Comparison of ENCODE assay signal across 22 mouse cellular contexts in genomic region chr6:87389455-87389989, GRCm38 (mm10). TPM values are rescaled to one million over a fixed set of nuclear protein-coding genes. Genes with fewer than 3 reads are reported as not detected.
DNase-seq lines count a peak whose midpoint lies in the region; ATAC-seq and TF ChIP-seq lines count a peak whose summit lies in the region.
"Had no signal": no experiment of that assay in that cellular context is flagged by ENCODE, and none has a peak within 500 bp of the region (broad histone marks: within the 10 kb centered on the region; RNA-seq: fewer than 3 reads in every experiment).

No protein-coding gene starts in this region.

- 30% methylated on average over 5 of the region's 5 CpGs for WGBS in liver, postnatal 0 days (ENCODE audit: insufficient replicate concordance)
- WGBS in stomach, embryonic 14.5 days = 32% methylated on average over 5 of the region's 5 CpGs
- 20% methylated on average over 5 of the region's 5 CpGs for WGBS in stomach, postnatal 0 days
- WGBS in liver, embryonic 16.5 days (ENCODE audit: insufficient replicate concordance) = 20% methylated on average over 5 of the region's 5 CpGs

- peak; percentile 15 for DNase-seq in liver
- DNase-seq in liver, postnatal 0 days = no peak
- DNase-seq in stomach, postnatal 0 days (ENCODE audit: low spot score) = no peak
- no peak for DNase-seq in layer of hippocampus, adult 9-11 months
- DNase-seq: B cell, adult 2 months; cerebellum, adult 8-10 months; forebrain, postnatal 0 days; midbrain, embryonic 14.5 days; spleen, adult 18-20 months; thymus, adult 18-20 months had no signal

- H3K4me3 ChIP-seq in liver, postnatal 0 days (ENCODE audit: low read depth, low read length) = no peak overlapping the region
- H3K4me3 ChIP-seq in stomach, embryonic 14.5 days (ENCODE audit: low read depth, low read length) = no peak overlapping the region
- H3K4me3 ChIP-seq in stomach, postnatal 0 days (ENCODE audit: low read depth, low read length) = no peak overlapping the region
- H3K4me3 ChIP-seq in liver, embryonic 16.5 days (ENCODE audit: low read depth, low read length) = no peak overlapping the region
- H3K4me3 ChIP-seq: embryonic facial prominence, embryonic 15.5 days; forebrain, embryonic 10.5 days; hindbrain, embryonic 12.5 days; kidney, embryonic 15.5 days; limb, embryonic 13.5 days; myocyte had no signal

- H3K36me3 ChIP-seq in liver, postnatal 0 days (replicated peaks; ENCODE audit: insufficient read depth, low read length) = no peaks in the 10 kb centered on the region
- no peaks in the 10 kb centered on the region for H3K36me3 ChIP-seq in stomach, embryonic 14.5 days (ENCODE audit: control insufficient read depth, insufficient read depth, low read length)
- no peaks in the 10 kb centered on the region for H3K36me3 ChIP-seq in stomach, postnatal 0 days (ENCODE audit: control insufficient read depth, insufficient read depth, low read length)
- no peaks in the 10 kb centered on the region for H3K36me3 ChIP-seq in liver, embryonic 16.5 days (ENCODE audit: control insufficient read depth, insufficient read depth)
- H3K36me3 ChIP-seq: embryonic facial prominence, embryonic 15.5 days; forebrain, embryonic 10.5 days; hindbrain, embryonic 12.5 days; kidney, embryonic 15.5 days; limb, embryonic 13.5 days had no signal

- H3K4me2 ChIP-seq in liver, postnatal 0 days (ENCODE audit: low read depth, low read length) = no peak overlapping the region
- H3K4me2 ChIP-seq in stomach, embryonic 14.5 days (replicated peaks; ENCODE audit: low read depth, low read length) = no peak overlapping the region
- no peak overlapping the region for H3K4me2 ChIP-seq in stomach, postnatal 0 days (replicated peaks; ENCODE audit: low read depth)
- H3K4me2 ChIP-seq in liver, embryonic 16.5 days (ENCODE audit: low read depth, low read length) = no peak overlapping the region
- H3K4me2 ChIP-seq: embryonic facial prominence, embryonic 15.5 days; hindbrain, embryonic 12.5 days; kidney, embryonic 15.5 days; limb, embryonic 13.5 days had no signal

- no peaks in the 10 kb centered on the region for H3K9me3 ChIP-seq in liver, postnatal 0 days (ENCODE audit: low read length)
- no peaks in the 10 kb centered on the region for H3K9me3 ChIP-seq in stomach, embryonic 14.5 days (ENCODE audit: control insufficient read depth, low read depth, low read length)
- H3K9me3 ChIP-seq in stomach, postnatal 0 days (ENCODE audit: control insufficient read depth, low read length) = no peaks in the 10 kb centered on the region
- H3K9me3 ChIP-seq in liver, embryonic 16.5 days (replicated peaks; ENCODE audit: control insufficient read depth, low read length) = no peaks in the 10 kb centered on the region
- H3K9me3 ChIP-seq: embryonic facial prominence, embryonic 15.5 days; forebrain, embryonic 10.5 days; hindbrain, embryonic 12.5 days; kidney, embryonic 15.5 days; limb, embryonic 13.5 days had no signal

- no peak overlapping the region for H3K9ac ChIP-seq in liver, postnatal 0 days (replicated peaks)
- H3K9ac ChIP-seq in stomach, embryonic 14.5 days (replicated peaks; ENCODE audit: low read depth, low read length) = no peak overlapping the region
- H3K9ac ChIP-seq in stomach, postnatal 0 days (ENCODE audit: low read length) = no peak overlapping the region
- H3K9ac ChIP-seq in liver, embryonic 16.5 days (ENCODE audit: low read depth, low read length) = no peak overlapping the region
- H3K9ac ChIP-seq: embryonic facial prominence, embryonic 15.5 days; forebrain, postnatal 0 days; hindbrain, embryonic 12.5 days; kidney, embryonic 15.5 days; limb, embryonic 13.5 days had no signal

- no peak; the same call in 1 of the 2 replicates for TF ChIP-seq EP300 in liver, postnatal 0 days (IDR thresholded peaks at IDR 0.05; ENCODE audit: low read depth)
- TF ChIP-seq EP300 in stomach, postnatal 0 days (optimal IDR thresholded peaks at IDR 0.05) = no peak

- peaks cover 20% of the 10 kb centered on the region for H3K4me1 ChIP-seq in liver, postnatal 0 days (ENCODE audit: insufficient read depth)
- H3K4me1 ChIP-seq in stomach, embryonic 14.5 days (ENCODE audit: control insufficient read depth, insufficient read depth, low read length) = no peaks in the 10 kb centered on the region
- H3K4me1 ChIP-seq in stomach, postnatal 0 days (replicated peaks; ENCODE audit: control insufficient read depth, insufficient read depth) = no peaks in the 10 kb centered on the region
- H3K4me1 ChIP-seq in liver, embryonic 16.5 days (ENCODE audit: control insufficient read depth, low read depth, low read length) = peaks cover 18% of the 10 kb centered on the region

- no peak overlapping the region for H3K27ac ChIP-seq in liver, postnatal 0 days (ENCODE audit: low read depth)
- H3K27ac ChIP-seq in stomach, embryonic 14.5 days (ENCODE audit: low read length) = peak overlapping the region; percentile 27; the same call in 1 of the 2 replicates
- no peak overlapping the region for H3K27ac ChIP-seq in stomach, postnatal 0 days (replicated peaks)
- no peak overlapping the region for H3K27ac ChIP-seq in liver, embryonic 16.5 days (ENCODE audit: low read length)
- H3K27ac ChIP-seq: embryonic facial prominence, embryonic 15.5 days; forebrain, embryonic 10.5 days; hindbrain, embryonic 12.5 days; kidney, embryonic 15.5 days; limb, embryonic 13.5 days had no signal

- no peak for ATAC-seq in liver, postnatal 0 days
- ATAC-seq in stomach, embryonic 14.5 days (ENCODE audit: insufficient number of reproducible peaks, insufficient read depth, low FRiP score, low read depth) = no peak
- no peak for ATAC-seq in stomach, postnatal 0 days (ENCODE audit: low FRiP score, low TSS enrichment)
- ATAC-seq in liver, embryonic 16.5 days (ENCODE audit: low read depth) = 0 out of 2 replicates have a peak, but pooled peaks have one; percentile 35
- no peak for ATAC-seq in inflammation-experienced regulatory T-cells, adult 6 months
- ATAC-seq: forebrain, postnatal 0 days had no signal

- TF ChIP-seq CTCF in liver, postnatal 0 days (IDR thresholded peaks at IDR 0.05; ENCODE audit: low read depth) = no peak
- TF ChIP-seq CTCF in stomach, postnatal 0 days (IDR thresholded peaks at IDR 0.05; ENCODE audit: low read depth) = no peak

- no peaks in the 10 kb centered on the region for H3K27me3 ChIP-seq in liver, postnatal 0 days (ENCODE audit: insufficient read depth, low read length)
- no peaks in the 10 kb centered on the region for H3K27me3 ChIP-seq in stomach, embryonic 14.5 days (ENCODE audit: control insufficient read depth, insufficient read depth, low read length)
- no peaks in the 10 kb centered on the region for H3K27me3 ChIP-seq in stomach, postnatal 0 days (ENCODE audit: control insufficient read depth, insufficient read depth, low read length)
- H3K27me3 ChIP-seq in liver, embryonic 16.5 days (ENCODE audit: control insufficient read depth, insufficient read depth, low read depth, low read length) = no peaks in the 10 kb centered on the region
- H3K27me3 ChIP-seq: hindbrain, embryonic 12.5 days had no signal

RNA-seq across cellular contexts. Expression of gene Gkn3, which starts 0.8 kb away (rescaled TPM):
- not detected in 2 replicates for polyA plus RNA-seq in liver, postnatal 0 days (2015; fragmentation: Nextera tagmentation; extraction: Ambion mirVana)
- polyA plus RNA-seq in stomach, embryonic 14.5 days (2014; fragmentation: Nextera tagmentation; extraction: Ambion mirVana) = 3.0 and 3.8 TPM in 2 replicates
- 73.4 and 107 TPM in 2 replicates for polyA plus RNA-seq in stomach, postnatal 0 days (2015; fragmentation: Nextera tagmentation; extraction: Ambion mirVana)
- polyA plus RNA-seq in liver, embryonic 16.5 days (2015; fragmentation: Nextera tagmentation; extraction: Ambion mirVana) = not detected in 2 replicates
- not detected for polyA plus RNA-seq in inflammation-experienced regulatory T-cells, adult 6 months (2017; shearing (Covaris generic))
- polyA plus RNA-seq: forebrain, embryonic 10.5 days; midbrain, embryonic 14.5 days; myocyte had no signal

RNA-seq across cellular contexts. Expression of gene Gkn2, which starts 16.4 kb away (rescaled TPM):
- polyA plus RNA-seq in liver, postnatal 0 days (2015; fragmentation: Nextera tagmentation; extraction: Ambion mirVana) = not detected in 2 replicates
- polyA plus RNA-seq in stomach, embryonic 14.5 days (2014; fragmentation: Nextera tagmentation; extraction: Ambion mirVana) = 1.6 and 1.7 TPM in 2 replicates
- polyA plus RNA-seq in stomach, postnatal 0 days (2015; fragmentation: Nextera tagmentation; extraction: Ambion mirVana) = 6,164 and 6,292 TPM in 2 replicates
- polyA plus RNA-seq in liver, embryonic 16.5 days (2015; fragmentation: Nextera tagmentation; extraction: Ambion mirVana) = not detected in 2 replicates
- polyA plus RNA-seq in inflammation-experienced regulatory T-cells, adult 6 months (2017; shearing (Covaris generic)) = not detected
- polyA plus RNA-seq: embryonic facial prominence, embryonic 15.5 days; forebrain, embryonic 10.5 days; forebrain, postnatal 0 days; heart, postnatal 0 days; hindbrain, embryonic 12.5 days; intestine, embryonic 16.5 days; kidney, embryonic 15.5 days; limb, embryonic 13.5 days; midbrain, embryonic 14.5 days; myocyte; neural tube, embryonic 14.5 days had no signal

RNA-seq across cellular contexts. Expression of gene Gkn1, which starts 38.8 kb away (rescaled TPM):
- not detected in 2 replicates for polyA plus RNA-seq in liver, postnatal 0 days (2015; fragmentation: Nextera tagmentation; extraction: Ambion mirVana)
- 0.59 and 0.95 TPM in 2 replicates for polyA plus RNA-seq in stomach, embryonic 14.5 days (2014; fragmentation: Nextera tagmentation; extraction: Ambion mirVana)
- polyA plus RNA-seq in stomach, postnatal 0 days (2015; fragmentation: Nextera tagmentation; extraction: Ambion mirVana) = 3,206 and 3,289 TPM in 2 replicates
- polyA plus RNA-seq in liver, embryonic 16.5 days (2015; fragmentation: Nextera tagmentation; extraction: Ambion mirVana) = not detected in 2 replicates
- not detected for polyA plus RNA-seq in inflammation-experienced regulatory T-cells, adult 6 months (2017; shearing (Covaris generic))
- polyA plus RNA-seq: forebrain, embryonic 10.5 days; forebrain, postnatal 0 days; heart, postnatal 0 days; hindbrain, embryonic 12.5 days; intestine, embryonic 16.5 days; kidney, embryonic 15.5 days; limb, embryonic 13.5 days; midbrain, embryonic 14.5 days; myocyte; neural tube, embryonic 14.5 days had no signal

RNA-seq across cellular contexts. Expression of gene Bmp10, which starts 39.3 kb away (rescaled TPM):
- polyA plus RNA-seq in liver, postnatal 0 days (2015; fragmentation: Nextera tagmentation; extraction: Ambion mirVana) = 0.34 and 0.36 TPM in 2 replicates
- not detected in 2 replicates for polyA plus RNA-seq in stomach, embryonic 14.5 days (2014; fragmentation: Nextera tagmentation; extraction: Ambion mirVana)
- polyA plus RNA-seq in stomach, postnatal 0 days (2015; fragmentation: Nextera tagmentation; extraction: Ambion mirVana) = not detected in 2 replicates
- 0.15 TPM in 2 replicates for polyA plus RNA-seq in liver, embryonic 16.5 days (2015; fragmentation: Nextera tagmentation; extraction: Ambion mirVana)
- not detected for polyA plus RNA-seq in inflammation-experienced regulatory T-cells, adult 6 months (2017; shearing (Covaris generic))
- polyA plus RNA-seq: embryonic facial prominence, embryonic 15.5 days; forebrain, embryonic 10.5 days; forebrain, postnatal 0 days; hindbrain, embryonic 12.5 days; intestine, embryonic 16.5 days; kidney, embryonic 15.5 days; limb, embryonic 13.5 days; midbrain, embryonic 14.5 days; myocyte; neural tube, embryonic 14.5 days had no signal

RNA-seq across cellular contexts. Expression of gene Antxr1, which starts 53.9 kb away (rescaled TPM):
- polyA plus RNA-seq in liver, postnatal 0 days (2015; fragmentation: Nextera tagmentation; extraction: Ambion mirVana) = 0.38 and 0.47 TPM in 2 replicates
- polyA plus RNA-seq in stomach, embryonic 14.5 days (2014; fragmentation: Nextera tagmentation; extraction: Ambion mirVana) = 13.5 and 14.4 TPM in 2 replicates
- polyA plus RNA-seq in stomach, postnatal 0 days (2015; fragmentation: Nextera tagmentation; extraction: Ambion mirVana) = 5.9 and 6.9 TPM in 2 replicates
- 0.36 and 0.54 TPM in 2 replicates for polyA plus RNA-seq in liver, embryonic 16.5 days (2015; fragmentation: Nextera tagmentation; extraction: Ambion mirVana)
- under 1 TPM in 1 of 3 experiments, not detected in 2; 0.34 TPM for polyA plus RNA-seq in inflammation-experienced regulatory T-cells, adult 6 months (2017; shearing (Covaris generic))

Comparison
In these comparisons a context has a peak if more than half of its experiments do, and no peak if none do; other contexts are left out.
1. RNA of gene Gkn3, which starts 0.8 kb away (polyA plus RNA-seq): 73.4 to 107 TPM in stomach, postnatal 0 days; 3.0 to 3.8 TPM in stomach, embryonic 14.5 days, not detected in liver, postnatal 0 days, not detected in liver, embryonic 16.5 days and not detected in inflammation-experienced regulatory T-cells, adult 6 months; every median in the first group is over 10 times any median in the second.
2. RNA of gene Gkn2, which starts 16.4 kb away (polyA plus RNA-seq): 6,164 to 6,292 TPM in stomach, postnatal 0 days; 1.6 to 1.7 TPM in stomach, embryonic 14.5 days, not detected in liver, postnatal 0 days, not detected in liver, embryonic 16.5 days and not detected in inflammation-experienced regulatory T-cells, adult 6 months; every median in the first group is over 1,000 times any median in the second.
3. RNA of gene Gkn1, which starts 38.8 kb away (polyA plus RNA-seq): 3,206 to 3,289 TPM in stomach, postnatal 0 days; 0.59 to 0.95 TPM in stomach, embryonic 14.5 days, not detected in liver, postnatal 0 days, not detected in liver, embryonic 16.5 days and not detected in inflammation-experienced regulatory T-cells, adult 6 months; every median in the first group is over 1,000 times any median in the second.